Mouse (Mus musculus): ENCODE results near the gene Cstb. TPM values are rescaled to one million over a fixed set of nuclear protein-coding genes. Genes with fewer than 3 reads are reported as not detected.
A peak's percentile ranks its signal among the peaks of the same experiment; 100 is the strongest.

Cstb gene
- polyA plus RNA-seq, 1 experiment from 2014 or later, result 490 TPM

DNA sequence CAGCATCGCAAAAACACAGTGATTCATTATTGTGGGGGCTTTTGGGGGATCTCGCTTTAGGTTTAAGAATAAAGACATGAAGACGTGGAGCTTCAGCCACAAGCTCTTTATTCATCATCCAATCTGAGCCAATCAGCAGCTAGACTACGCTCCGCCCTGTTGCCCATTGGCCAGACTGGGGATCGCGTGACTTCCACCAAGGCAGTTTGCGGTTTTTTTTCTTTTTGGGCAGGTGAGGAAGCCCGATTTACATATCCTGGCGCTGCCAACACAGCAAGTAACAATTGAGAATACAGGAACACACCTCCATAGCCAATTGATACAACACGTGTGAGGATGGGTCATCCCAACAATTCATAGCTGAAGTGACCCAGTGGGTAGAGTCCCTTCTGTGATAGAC, 2.6 kb downstream of the Cstb start:
- Histone ChIP-seq H3K9me3 (ENCODE audit: low read length) (no peaks in the 10 kb centered on the region), H3K36me3 (ENCODE audit: insufficient read depth, low read length) (peaks cover 11% of the 10 kb centered on the region; the same call in 1 of the 2 replicates), H3K4me3 (ENCODE audit: low read depth, low read length) (no peak overlapping the region), H3K9ac (replicated peaks; ENCODE audit: low read depth) (no peak overlapping the region), H3K27ac (ENCODE audit: low read length) (no peak overlapping the region), H3K4me2 (replicated peaks; ENCODE audit: low read depth, low read length) (no peak overlapping the region), H3K27me3 (replicated peaks; ENCODE audit: insufficient read depth, low read length) (no peaks in the 10 kb centered on the region), H3K4me1 (ENCODE audit: insufficient read depth, low read depth, low read length) (no peaks in the 10 kb centered on the region)
- WGBS, result 91% methylated on average over 11 of the region's 11 CpGs
- no peak for DNase-seq (ENCODE audit: low spot score)
- no peak for TF ChIP-seq CTCF (IDR thresholded peaks at IDR 0.05)
- no peak for TF ChIP-seq EP300 (IDR thresholded peaks at IDR 0.05)
- ATAC-seq, result no peak

DNA sequence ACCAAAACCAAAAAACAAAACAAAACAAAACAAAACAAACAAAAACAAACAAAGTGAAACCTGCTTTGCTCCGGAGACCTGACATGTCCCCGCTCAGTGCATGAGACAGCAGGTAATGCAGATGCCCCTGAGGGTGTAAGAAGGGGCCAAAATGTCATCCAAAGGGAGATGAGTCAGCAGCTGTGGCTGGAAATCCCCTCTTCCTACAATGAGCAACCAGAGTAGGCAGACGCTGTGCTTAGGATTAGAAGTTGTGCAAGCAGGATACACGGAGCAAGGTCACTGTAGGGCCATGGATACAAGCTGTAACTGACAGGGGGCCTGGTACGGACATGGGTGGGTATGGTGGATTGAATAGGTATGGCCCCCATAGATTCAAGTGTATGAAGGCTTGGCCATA, 3.7 kb downstream of the Cstb start:
- Histone ChIP-seq H3K4me1 (ENCODE audit: insufficient read depth, low read depth, low read length) (no peaks in the 10 kb centered on the region), H3K9ac (replicated peaks; ENCODE audit: low read depth) (no peak overlapping the region), H3K27me3 (replicated peaks; ENCODE audit: insufficient read depth, low read length) (no peaks in the 10 kb centered on the region), H3K27ac (ENCODE audit: low read length) (no peak overlapping the region), H3K4me2 (replicated peaks; ENCODE audit: low read depth, low read length) (no peak overlapping the region), H3K4me3 (ENCODE audit: low read depth, low read length) (no peak overlapping the region), H3K36me3 (ENCODE audit: insufficient read depth, low read length) (peaks cover 11% of the 10 kb centered on the region; the same call in 1 of the 2 replicates), H3K9me3 (ENCODE audit: low read length) (no peaks in the 10 kb centered on the region)
- no peak for TF ChIP-seq CTCF (IDR thresholded peaks at IDR 0.05)
- TF ChIP-seq EP300 (IDR thresholded peaks at IDR 0.05), result no peak
- DNase-seq (ENCODE audit: low spot score) (no peak), ATAC-seq (no peak)
- WGBS, result 81% methylated on average over 5 of the region's 5 CpGs

DNA sequence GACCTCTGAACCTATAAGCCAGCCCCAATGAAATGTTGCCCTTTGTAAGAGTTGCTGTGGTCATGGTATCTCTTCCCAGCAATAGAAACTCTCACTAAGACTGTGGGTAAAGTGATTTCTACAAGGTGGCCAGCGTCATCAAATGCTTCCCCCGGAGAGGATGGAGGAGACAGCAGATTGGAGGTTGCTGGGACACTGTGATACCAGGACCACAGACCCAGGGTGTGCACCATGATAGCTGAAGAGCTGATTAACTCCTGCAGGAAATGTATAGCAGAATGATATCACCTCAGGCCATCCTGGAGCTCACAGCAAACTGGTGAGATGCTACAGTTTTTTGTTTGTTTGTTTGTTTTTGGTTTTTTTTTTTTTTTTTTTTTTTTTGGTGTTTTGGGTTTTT, 4.3 kb downstream of the Cstb start:
- Histone ChIP-seq H3K4me3 (ENCODE audit: low read depth, low read length) (no peak overlapping the region), H3K9ac (replicated peaks; ENCODE audit: low read depth) (no peak overlapping the region), H3K4me1 (ENCODE audit: insufficient read depth, low read depth, low read length) (no peaks in the 10 kb centered on the region), H3K9me3 (ENCODE audit: low read length) (no peaks in the 10 kb centered on the region), H3K27me3 (replicated peaks; ENCODE audit: insufficient read depth, low read length) (no peaks in the 10 kb centered on the region), H3K27ac (ENCODE audit: low read length) (no peak overlapping the region), H3K4me2 (replicated peaks; ENCODE audit: low read depth, low read length) (no peak overlapping the region), H3K36me3 (ENCODE audit: insufficient read depth, low read length) (peaks cover 11% of the 10 kb centered on the region; the same call in 1 of the 2 replicates)
- TF ChIP-seq CTCF (IDR thresholded peaks at IDR 0.05), result no peak
- no peak for TF ChIP-seq EP300 (IDR thresholded peaks at IDR 0.05)
- DNase-seq (ENCODE audit: low spot score) (no peak), ATAC-seq (no peak)
- 88% methylated on average over 2 of the region's 2 CpGs for WGBS

DNA sequence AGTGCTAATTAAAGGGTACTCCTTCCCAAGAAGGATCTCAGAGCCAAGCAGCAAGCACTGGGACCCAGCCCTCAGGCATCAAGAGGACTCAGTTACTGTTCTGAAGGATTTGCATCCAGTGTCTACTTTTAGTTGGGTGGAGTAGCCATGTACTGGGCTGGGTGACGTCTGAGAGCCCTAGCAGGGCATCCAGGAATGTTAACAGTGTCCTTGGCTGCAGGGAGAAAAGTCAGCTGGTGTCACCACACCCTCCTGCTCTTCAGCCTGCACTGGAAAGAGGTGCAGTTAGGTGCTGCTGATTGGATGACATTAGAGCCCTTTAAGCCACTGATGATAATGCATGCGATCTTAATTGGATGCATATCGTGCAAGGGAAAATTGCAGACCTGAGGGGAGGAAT, 7.4 kb downstream of the Cstb start:
- H3K9me3 ChIP-seq (ENCODE audit: low read length), result no peaks in the 10 kb centered on the region
- TF ChIP-seq EP300 (IDR thresholded peaks at IDR 0.05) (no peak), CTCF (IDR thresholded peaks at IDR 0.05) (no peak)
- no peak overlapping the region for H3K27ac ChIP-seq (ENCODE audit: low read length)
- 67% methylated on average over 3 of the region's 3 CpGs for WGBS
- H3K36me3 ChIP-seq (ENCODE audit: insufficient read depth, low read length), result peaks cover 9% of the 10 kb centered on the region; the same call in 1 of the 2 replicates
- DNase-seq (ENCODE audit: low spot score) (no peak), ATAC-seq (no peak)
- no peak overlapping the region for H3K9ac ChIP-seq (replicated peaks; ENCODE audit: low read depth)
- no peak overlapping the region for H3K4me3 ChIP-seq (ENCODE audit: low read depth, low read length)
- no peaks in the 10 kb centered on the region for H3K4me1 ChIP-seq (ENCODE audit: insufficient read depth, low read depth, low read length)
- no peak overlapping the region for H3K4me2 ChIP-seq (replicated peaks; ENCODE audit: low read depth, low read length)
- H3K27me3 ChIP-seq (replicated peaks; ENCODE audit: insufficient read depth, low read length), result no peaks in the 10 kb centered on the region

DNA sequence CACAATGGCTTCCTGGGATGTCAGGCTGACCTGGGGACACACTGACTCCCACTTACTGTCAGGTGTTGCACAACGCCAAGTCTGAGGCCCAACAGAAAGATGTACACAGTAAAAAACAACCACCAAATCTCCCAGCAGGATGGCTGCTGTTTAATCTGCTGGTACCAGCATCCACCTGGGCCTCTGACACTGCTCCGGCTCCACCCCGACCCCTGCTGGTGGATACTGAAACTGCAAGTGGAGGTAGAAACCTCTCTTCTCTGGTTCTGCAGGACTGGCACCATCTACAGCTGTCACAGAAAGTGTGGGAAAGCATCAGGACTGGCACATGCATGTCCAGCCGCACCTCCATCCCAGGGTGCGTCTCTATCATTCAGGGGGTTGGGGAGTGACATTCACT, 12.6 kb downstream of the Cstb start:
- Histone ChIP-seq H3K36me3 (ENCODE audit: insufficient read depth, low read length) (no peaks in the 10 kb centered on the region), H3K4me3 (ENCODE audit: low read depth, low read length) (no peak overlapping the region), H3K4me1 (ENCODE audit: insufficient read depth, low read depth, low read length) (no peaks in the 10 kb centered on the region), H3K4me2 (replicated peaks; ENCODE audit: low read depth, low read length) (no peak overlapping the region), H3K27me3 (replicated peaks; ENCODE audit: insufficient read depth, low read length) (no peaks in the 10 kb centered on the region), H3K9me3 (ENCODE audit: low read length) (no peaks in the 10 kb centered on the region), H3K27ac (ENCODE audit: low read length) (no peak overlapping the region), H3K9ac (replicated peaks; ENCODE audit: low read depth) (no peak overlapping the region)
- WGBS, result 12% methylated on average over 5 of the region's 5 CpGs
- peak; percentile 97 for TF ChIP-seq CTCF (IDR thresholded peaks at IDR 0.05)
- TF ChIP-seq EP300 (IDR thresholded peaks at IDR 0.05), result no peak
- ATAC-seq (peak; percentile 27; the same call in 1 of the 2 replicates), DNase-seq (ENCODE audit: low spot score) (peak; percentile 55)

DNA sequence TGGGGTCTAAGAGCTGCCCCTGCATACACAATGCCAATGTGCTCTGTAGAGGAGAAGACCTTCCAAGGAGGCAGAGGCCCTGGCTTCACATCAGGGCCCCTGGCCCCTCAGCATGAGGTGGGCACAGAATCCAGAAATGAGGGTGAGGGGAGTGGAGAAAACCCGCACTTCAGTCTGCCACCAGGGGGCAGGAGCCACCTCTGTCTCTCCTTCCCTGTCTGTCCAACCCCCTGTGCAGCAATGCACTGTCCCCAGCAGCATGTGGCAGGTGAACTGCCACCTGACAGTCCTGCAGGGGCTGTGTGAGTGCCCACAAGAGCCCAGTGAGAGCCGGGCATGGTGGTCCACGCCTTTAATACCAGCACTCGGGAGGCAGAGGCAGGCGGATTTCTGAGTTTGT, 14.1 kb downstream of the Cstb start:
- Histone ChIP-seq H3K9me3 (ENCODE audit: low read length) (no peaks in the 10 kb centered on the region), H3K4me1 (ENCODE audit: insufficient read depth, low read depth, low read length) (no peaks in the 10 kb centered on the region), H3K4me3 (ENCODE audit: low read depth, low read length) (no peak overlapping the region), H3K27me3 (replicated peaks; ENCODE audit: insufficient read depth, low read length) (no peaks in the 10 kb centered on the region), H3K36me3 (ENCODE audit: insufficient read depth, low read length) (no peaks in the 10 kb centered on the region), H3K27ac (ENCODE audit: low read length) (no peak overlapping the region), H3K4me2 (replicated peaks; ENCODE audit: low read depth, low read length) (no peak overlapping the region), H3K9ac (replicated peaks; ENCODE audit: low read depth) (no peak overlapping the region)
- TF ChIP-seq CTCF (IDR thresholded peaks at IDR 0.05) (peak; percentile 67), EP300 (IDR thresholded peaks at IDR 0.05) (no peak)
- WGBS, result 74% methylated on average over 5 of the region's 5 CpGs
- no peak for DNase-seq (ENCODE audit: low spot score)
- ATAC-seq, result no peak

DNA sequence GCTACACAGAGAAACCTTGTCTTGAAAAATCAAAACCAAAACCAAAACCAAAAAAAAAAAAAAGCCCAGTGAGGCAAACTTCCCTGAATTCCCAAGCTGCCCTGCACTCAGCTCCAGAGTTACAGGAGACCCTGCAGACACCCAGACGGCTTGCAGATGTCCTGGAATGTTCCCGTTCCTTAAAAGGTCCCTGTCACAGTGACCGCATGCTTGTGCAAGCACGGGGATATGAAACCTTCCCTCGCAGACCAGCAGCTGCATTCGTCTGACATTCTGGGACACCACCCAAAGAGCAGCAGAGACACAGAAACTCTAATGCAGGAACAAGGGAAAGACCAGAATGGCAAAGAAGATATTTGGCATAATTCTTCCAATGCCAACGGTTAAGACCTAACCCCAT, 14.5 kb downstream of the Cstb start:
- H3K4me1 ChIP-seq (ENCODE audit: insufficient read depth, low read depth, low read length), result no peaks in the 10 kb centered on the region
- 65% methylated on average over 7 of the region's 7 CpGs for WGBS
- DNase-seq (ENCODE audit: low spot score) (peak; percentile 53), ATAC-seq (peak; percentile 60)
- no peaks in the 10 kb centered on the region for H3K27me3 ChIP-seq (replicated peaks; ENCODE audit: insufficient read depth, low read length)
- H3K9ac ChIP-seq (replicated peaks; ENCODE audit: low read depth), result no peak overlapping the region
- H3K4me2 ChIP-seq (replicated peaks; ENCODE audit: low read depth, low read length), result no peak overlapping the region
- TF ChIP-seq EP300 (IDR thresholded peaks at IDR 0.05) (no peak), CTCF (IDR thresholded peaks at IDR 0.05) (no peak)
- no peak overlapping the region for H3K4me3 ChIP-seq (ENCODE audit: low read depth, low read length)
- no peak overlapping the region for H3K27ac ChIP-seq (ENCODE audit: low read length)
- H3K36me3 ChIP-seq (ENCODE audit: insufficient read depth, low read length), result no peaks in the 10 kb centered on the region
- no peaks in the 10 kb centered on the region for H3K9me3 ChIP-seq (ENCODE audit: low read length)

Measured in lung, postnatal 0 days (tissue).